In the genomic region with DNA sequence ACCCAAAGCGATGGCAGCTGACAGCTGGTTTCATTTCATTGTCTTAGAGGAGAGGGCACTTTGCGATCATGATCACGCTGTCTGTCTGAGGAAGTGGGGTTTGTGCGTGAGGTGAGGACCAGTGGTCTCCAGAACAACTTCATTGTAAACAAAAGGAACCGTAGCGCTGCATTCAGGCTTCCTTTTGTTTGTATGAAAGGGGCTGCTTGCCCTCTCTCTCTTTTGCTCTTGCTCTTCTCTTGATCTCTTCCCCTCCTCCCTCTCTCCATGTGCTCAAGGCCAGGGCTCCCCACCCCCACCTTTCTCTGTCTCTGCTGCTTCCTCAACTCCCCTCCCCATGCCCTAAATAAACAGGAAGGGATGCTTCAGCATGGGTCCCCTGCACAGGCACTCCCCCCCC, we compare ENCODE assay signal across 10 mouse cellular contexts. TPM values are rescaled to one million over a fixed set of nuclear protein-coding genes. Genes with fewer than 3 reads are reported as not detected.
DNase-seq lines count a peak whose midpoint lies in the region; ATAC-seq lines count a peak whose summit lies in the region.
"Had no signal": no experiment of that assay in that cellular context is flagged by ENCODE, and none has a peak within 500 bp of the region (broad histone marks: within the 10 kb centered on the region; RNA-seq: fewer than 3 reads in every experiment).

No protein-coding gene starts in this region.

- H3K4me3 ChIP-seq in heart, embryonic 12.5 days = peak overlapping the region; percentile 36
- no peak overlapping the region for H3K4me3 ChIP-seq in embryonic facial prominence, embryonic 11.5 days (ENCODE audit: low read depth, low read length)
- H3K4me3 ChIP-seq in liver, embryonic 12.5 days = peak overlapping the region; percentile 32; the same call in 1 of the 2 replicates
- H3K4me3 ChIP-seq: erythroblast, embryonic 14.5 days had no signal

- DNase-seq in heart, postnatal 4 days = no peak
- DNase-seq in embryonic facial prominence, embryonic 11.5 days (ENCODE audit: low spot score) = peak; percentile 26
- DNase-seq in retina, postnatal 1 day = peak; percentile 73
- DNase-seq in spleen, postnatal 10 days (ENCODE audit: low spot score in 2 of 2) = no peak
- no peak for DNase-seq in kidney, postnatal 36 days
- no peak for DNase-seq in lung, postnatal 25 days (ENCODE audit: low spot score)

- H3K4me1 ChIP-seq in heart, embryonic 12.5 days (replicated peaks) = peaks cover 34% of the 10 kb centered on the region
- peaks cover 6% of the 10 kb centered on the region for H3K4me1 ChIP-seq in embryonic facial prominence, embryonic 11.5 days (ENCODE audit: control insufficient read depth, insufficient read depth, low read length)
- peaks cover 38% of the 10 kb centered on the region for H3K4me1 ChIP-seq in liver, embryonic 12.5 days

- no peaks in the 10 kb centered on the region; the same call in 1 of the 2 replicates for H3K9me3 ChIP-seq in heart, embryonic 12.5 days (replicated peaks)
- H3K9me3 ChIP-seq in embryonic facial prominence, embryonic 11.5 days (replicated peaks; ENCODE audit: control insufficient read depth, low read length) = no peaks in the 10 kb centered on the region
- H3K9me3 ChIP-seq in liver, embryonic 12.5 days (replicated peaks) = no peaks in the 10 kb centered on the region

- no peaks in the 10 kb centered on the region for H3K36me3 ChIP-seq in heart, embryonic 12.5 days
- H3K36me3 ChIP-seq in embryonic facial prominence, embryonic 11.5 days (replicated peaks; ENCODE audit: control insufficient read depth, insufficient read depth, low read depth, low read length) = no peaks in the 10 kb centered on the region
- no peaks in the 10 kb centered on the region for H3K36me3 ChIP-seq in liver, embryonic 12.5 days

- H3K27me3 ChIP-seq in heart, embryonic 12.5 days (replicated peaks) = no peaks in the 10 kb centered on the region
- H3K27me3 ChIP-seq in embryonic facial prominence, embryonic 11.5 days (ENCODE audit: control insufficient read depth, insufficient read depth, low read length) = no peaks in the 10 kb centered on the region
- no peaks in the 10 kb centered on the region for H3K27me3 ChIP-seq in liver, embryonic 12.5 days (replicated peaks)
- H3K27me3 ChIP-seq: CH12.LX had no signal

- peak; percentile 60; the same call in 1 of the 2 replicates for ATAC-seq in heart, embryonic 12.5 days (ENCODE audit: insufficient number of reproducible peaks, low FRiP score)
- ATAC-seq in embryonic facial prominence, embryonic 11.5 days (replicated peaks; ENCODE audit: insufficient number of reproducible peaks, low FRiP score, low TSS enrichment, low read depth) = 0 out of 2 replicates have a peak, but pooled peaks have one; percentile 47
- ATAC-seq in liver, embryonic 12.5 days = no peak

- peak overlapping the region; percentile 57 for H3K9ac ChIP-seq in heart, embryonic 12.5 days
- H3K9ac ChIP-seq in embryonic facial prominence, embryonic 11.5 days (replicated peaks; ENCODE audit: low read length) = no peak overlapping the region
- no peak overlapping the region for H3K9ac ChIP-seq in liver, embryonic 12.5 days

- H3K4me2 ChIP-seq in heart, embryonic 12.5 days = peak overlapping the region; percentile 62
- H3K4me2 ChIP-seq in embryonic facial prominence, embryonic 11.5 days (ENCODE audit: low read depth, low read length) = no peak overlapping the region
- peak overlapping the region; percentile 55 for H3K4me2 ChIP-seq in liver, embryonic 12.5 days

- H3K27ac ChIP-seq in heart, embryonic 12.5 days (ENCODE audit: poor library complexity, severe bottlenecking) = no peak overlapping the region
- H3K27ac ChIP-seq in embryonic facial prominence, embryonic 11.5 days (replicated peaks; ENCODE audit: low read depth, low read length) = no peak overlapping the region
- no peak overlapping the region for H3K27ac ChIP-seq in liver, embryonic 12.5 days

- 15% methylated on average over 6 of the region's 6 CpGs for WGBS in heart, embryonic 12.5 days
- whole genome bisulfite sequencing in embryonic facial prominence, embryonic 11.5 days = 16% methylated on average over 6 of the region's 6 CpGs
- 6% methylated on average over 6 of the region's 6 CpGs for WGBS in liver, embryonic 12.5 days (ENCODE audit: insufficient replicate concordance)

RNA-seq across cellular contexts. Expression of gene Nap1l1, which starts 51.0 kb away (rescaled TPM):
- polyA plus RNA-seq in heart, embryonic 12.5 days (2016; fragmentation: Nextera tagmentation; extraction: Ambion mirVana) = 166 and 167 TPM in 2 replicates
- total RNA-seq in heart, postnatal 4 days (2021) = 100 to 1,000 TPM; 119 to 120 TPM
- 407 and 443 TPM in 2 replicates for polyA plus RNA-seq in embryonic facial prominence, embryonic 11.5 days (2014; fragmentation: Nextera tagmentation; extraction: Ambion mirVana)
- 174 and 178 TPM in 2 replicates for polyA plus RNA-seq in liver, embryonic 12.5 days (2016; fragmentation: Nextera tagmentation; extraction: Ambion mirVana)

Comparison
In these comparisons a context has a peak if more than half of its experiments do, and no peak if none do; other contexts are left out.
1. DNase-seq: peak in embryonic facial prominence, embryonic 11.5 days (single experiment) and retina, postnatal 1 day (single experiment); none in heart, postnatal 4 days (single experiment), spleen, postnatal 10 days (0 of 2), kidney, postnatal 36 days (0 of 2) and lung, postnatal 25 days (single experiment).